Comparison of ENCODE assay signal across 28 mouse cellular contexts in genomic region chr11:55102015-55102414, GRCm38 (mm10). TPM values are rescaled to one million over a fixed set of nuclear protein-coding genes. Genes with fewer than 3 reads are reported as not detected.
A peak's percentile ranks its signal among the peaks of the same experiment; 100 is the strongest.
DNase-seq lines count a peak whose midpoint lies in the region; ATAC-seq and TF ChIP-seq lines count a peak whose summit lies in the region.
"Had no signal": no experiment of that assay in that cellular context is flagged by ENCODE, and none has a peak within 500 bp of the region (broad histone marks: within the 10 kb centered on the region; RNA-seq: fewer than 3 reads in every experiment).

No protein-coding gene starts in this region.

- TF ChIP-seq CTCF in heart, adult 2 months (IDR thresholded peaks at IDR 0.05) = no peak
- TF ChIP-seq CTCF in C2C12 (IDR thresholded peaks at IDR 0.05; ENCODE audit: control insufficient read depth, insufficient read depth, insufficient read length) = no peak

- no peak for TF ChIP-seq EP300 in heart, adult 2 months (IDR thresholded peaks at IDR 0.05; ENCODE audit: insufficient read depth, low read depth, low read length)

- TF ChIP-seq POLR2A in heart, adult 2 months (IDR thresholded peaks at IDR 0.05; ENCODE audit: insufficient read depth, low read depth, low read length) = no peak

- no peak overlapping the region for H3K27ac ChIP-seq in heart, adult 2 months
- H3K27ac ChIP-seq: embryonic facial prominence, embryonic 10.5 days; embryonic facial prominence, embryonic 12.5 days; forebrain, embryonic 10.5 days; forebrain, embryonic 12.5 days had no signal

- 81% methylated on average over 3 of the region's 3 CpGs for WGBS in heart, adult 2 months

- H3K9ac ChIP-seq in heart, adult 2 months (ENCODE audit: low read depth, low read length) = no peak overlapping the region
- H3K9ac ChIP-seq: embryonic facial prominence, embryonic 12.5 days; forebrain, embryonic 12.5 days had no signal

- no peak overlapping the region for H3K4me3 ChIP-seq in heart, adult 2 months
- H3K4me3 ChIP-seq in C2C12 (ENCODE audit: insufficient read depth, poor library complexity, severe bottlenecking) = no peak overlapping the region
- H3K4me3 ChIP-seq: embryonic facial prominence, embryonic 10.5 days; embryonic facial prominence, embryonic 12.5 days; erythroblast, embryonic 14.5 days; forebrain, embryonic 10.5 days; forebrain, embryonic 12.5 days had no signal

- ATAC-seq in erythroblast, adult 5-6 weeks (replicated peaks; ENCODE audit: low FRiP score, poor library complexity, severe bottlenecking) = no peak
- ATAC-seq: activated CD4-positive, CD25-positive, alpha-beta regulatory T cell, adult 4 months; forebrain, embryonic 14.5 days; forebrain, embryonic 16.5 days; Patski had no signal

- intact Hi-C loops in heart, adult 2 months (cut with DNase I) = no loop called here

- H3K27me3 ChIP-seq in heart, adult 2 months (ENCODE audit: control insufficient read depth, insufficient read depth, low read length) = no peaks in the 10 kb centered on the region
- no peaks in the 10 kb centered on the region for H3K27me3 ChIP-seq in C2C12 (ENCODE audit: control insufficient read depth, insufficient read depth, insufficient read length)
- H3K27me3 ChIP-seq: embryonic facial prominence, embryonic 12.5 days; forebrain, embryonic 12.5 days; Patski had no signal

- no peak overlapping the region for H3ac ChIP-seq in C2C12 (ENCODE audit: control insufficient read depth, insufficient read length, low read depth)

- H3K79me2 ChIP-seq in heart, adult 2 months (replicated peaks; ENCODE audit: control insufficient read depth, insufficient read depth, low read length) = no peaks in the 10 kb centered on the region
- H3K79me2 ChIP-seq in C2C12 (ENCODE audit: control insufficient read depth, insufficient read depth) = no peaks in the 10 kb centered on the region

- H3K79me3 ChIP-seq in C2C12 (ENCODE audit: low read depth) = no peaks in the 10 kb centered on the region

- no peaks in the 10 kb centered on the region for H3K36me3 ChIP-seq in heart, adult 2 months (ENCODE audit: control insufficient read depth, insufficient read depth, low read length)
- no peaks in the 10 kb centered on the region for H3K36me3 ChIP-seq in C2C12 (ENCODE audit: control insufficient read depth, insufficient read depth)
- H3K36me3 ChIP-seq: embryonic facial prominence, embryonic 10.5 days; embryonic facial prominence, embryonic 12.5 days; forebrain, embryonic 10.5 days; forebrain, embryonic 12.5 days had no signal

- peak; percentile 84 for DNase-seq in heart, adult 11 months
- no peak for DNase-seq in heart, adult 2 months
- DNase-seq in CD4-positive helper T cell, adult 2 months (ENCODE audit: low read depth, low spot score) = peak; percentile 24
- no peak for DNase-seq in ovary, postnatal 10 days (ENCODE audit: low spot score)
- DNase-seq: adrenal gland, adult 8-10 months; adrenal gland, postnatal 14 days; adrenal gland, postnatal 36 days; cerebellum, adult 11 months; cerebellum, adult 18-20 months; cerebellum, adult 8-10 months; cerebellum, postnatal 10 days; cerebellum, postnatal 25 days had no signal

- peaks cover 5% of the 10 kb centered on the region for H3K4me1 ChIP-seq in heart, adult 2 months (ENCODE audit: control insufficient read depth, insufficient read depth, low read length)
- H3K4me1 ChIP-seq: embryonic facial prominence, embryonic 12.5 days had no signal

TF ChIP-seq in C2C12, 6 proteins besides CTCF, POLR2A, EP300 and RAD21:
- no peak for TF ChIP-seq CEBPB (IDR thresholded peaks at IDR 0.05; ENCODE audit: low read depth)
- no peak for TF ChIP-seq MYOD1 (IDR thresholded peaks at IDR 0.05; ENCODE audit: control insufficient read depth, insufficient read length, low read depth)
- TF ChIP-seq USF1 (IDR thresholded peaks at IDR 0.05; ENCODE audit: low read depth) = peak; percentile 63
- TF ChIP-seq MAX (IDR thresholded peaks at IDR 0.05) = no peak
- TF ChIP-seq MYOG (IDR thresholded peaks at IDR 0.05; ENCODE audit: control insufficient read depth, extremely low read depth, insufficient read length) = no peak
- TF ChIP-seq FOSL1 (IDR thresholded peaks at IDR 0.05; ENCODE audit: insufficient read depth, low read length, poor library complexity, severe bottlenecking) = no peak

RNA-seq across cellular contexts. Expression of gene Gm2a, which starts 4.1 kb away (rescaled TPM):
- total RNA-seq in heart, adult 2 months (2021) = 10 to 100 TPM; 10.3 to 10.8 TPM
- 18.6 and 19.8 TPM in 2 replicates for polyA plus RNA-seq in heart, adult 2 months (2012; rRNA removed)
- 2.9 TPM for polyA plus RNA-seq in C2C12 (2012; fragmentation: generic; extraction: Trizol)
- total RNA-seq in erythroblast, adult 5-6 weeks (2015; ENCODE audit: low replicate concordance) = 23.4 and 24.7 TPM in 2 replicates
- total RNA-seq in erythroblast, adult 5-6 weeks (2017; ENCODE audit: low replicate concordance) = 13.7 and 17.2 TPM in 2 replicates

RNA-seq across cellular contexts. Expression of gene Ccdc69, which starts 24.1 kb away (rescaled TPM):
- total RNA-seq in heart, adult 2 months (2021) = 1 to 10 TPM; 6.5 to 9.7 TPM
- 9.2 and 24.8 TPM in 2 replicates for polyA plus RNA-seq in heart, adult 2 months (2012; rRNA removed)
- 0.04 TPM for polyA plus RNA-seq in C2C12 (2012; fragmentation: generic; extraction: Trizol)
- total RNA-seq in erythroblast, adult 5-6 weeks (2015; ENCODE audit: low replicate concordance) = 3.1 and 6.7 TPM in 2 replicates
- total RNA-seq in erythroblast, adult 5-6 weeks (2017; ENCODE audit: low replicate concordance) = 6.0 and 6.6 TPM in 2 replicates
- polyA plus RNA-seq: erythroblast, embryonic 14.5 days; Patski had no signal

RNA-seq across cellular contexts. Expression of gene Slc36a3, which starts 49.5 kb away (rescaled TPM):
- not detected for total RNA-seq in heart, adult 2 months (2021)
- polyA plus RNA-seq in heart, adult 2 months (2012; rRNA removed) = not detected in 2 replicates
- 0.01 TPM for polyA plus RNA-seq in C2C12 (2012; fragmentation: generic; extraction: Trizol)
- not detected in 2 replicates for total RNA-seq in erythroblast, adult 5-6 weeks (2015; ENCODE audit: low replicate concordance)
- total RNA-seq in erythroblast, adult 5-6 weeks (2017; ENCODE audit: low replicate concordance) = not detected in 2 replicates
- total RNA-seq: adrenal gland, adult 18-20 months; adrenal gland, adult 8-10 months; adrenal gland, postnatal 14 days; adrenal gland, postnatal 36 days; ES-E14 had no signal
- polyA plus RNA-seq: cortical plate, adult 2 months; embryonic facial prominence, embryonic 10.5 days; embryonic facial prominence, embryonic 12.5 days; embryonic facial prominence, embryonic 14.5 days; erythroblast, embryonic 14.5 days; forebrain, embryonic 10.5 days; forebrain, embryonic 12.5 days; forebrain, embryonic 14.5 days; forebrain, embryonic 16.5 days; frontal cortex, adult 2 months; Patski had no signal

Comparison
In these comparisons a context has a peak if more than half of its experiments do, and no peak if none do; other contexts are left out.
1. DNase-seq: peak in heart, adult 11 months (single experiment) and CD4-positive helper T cell, adult 2 months (single experiment); none in heart, adult 2 months (0 of 2) and ovary, postnatal 10 days (single experiment).